Mouse (Mus musculus) embryonic fibroblast, embryonic 13.5 days (primary cell): Measurements from ENCODE around the gene Trmt1l.
"Not testable (repeated sequence)": the region's sequence is repeated elsewhere in the genome, so short reads cannot be mapped to it uniquely, and the experiment has no call there.

Experiments
- CTCF ChIP-seq: IDR thresholded peaks from 2 replicates; pipeline ENCODE4 v1.5.1; 2011; ENCODE audit warnings: mild to moderate bottlenecking, control low read depth, low read length, moderate library complexity, borderline replicate concordance; ENCODE audit not compliant: insufficient read depth
- POLR2A ChIP-seq: IDR thresholded peaks from 2 replicates; pipeline ENCODE4 v1.6.1; 2011; ENCODE audit warnings: low read depth, mild to moderate bottlenecking, control low read depth, low read length, moderate library complexity

GRCm38 (mm10) chr1:151472386-151472785, 44.0 kb downstream of the Trmt1l start:
- TF ChIP-seq CTCF, POLR2A: not testable (repeated sequence)
